Mouse (Mus musculus): ENCODE data around the gene Bcl6b.

GRCm38 (mm10) chr11:70233016-70233415, 3.4 kb upstream of the Bcl6b start:
- no peak for TF ChIP-seq CTCF (IDR thresholded peaks at IDR 0.05; ENCODE audit: low read depth, low read length)
- no peak for TF ChIP-seq POLR2A (IDR thresholded peaks at IDR 0.05; ENCODE audit: borderline replicate concordance, low read depth, low read length)
